8 mouse cellular contexts compared by ENCODE assay signal in genomic region chr8:77422632-77423252, GRCm38 (mm10).
DNase-seq lines count a peak whose midpoint lies in the region; ATAC-seq and TF ChIP-seq lines count a peak whose summit lies in the region.

No protein-coding gene starts in this region.

- H3K4me1 ChIP-seq in liver, postnatal 0 days (ENCODE audit: insufficient read depth), result peaks cover 11% of the 10 kb centered on the region
- H3K4me1 ChIP-seq in hindbrain, embryonic 12.5 days, result no peaks in the 10 kb centered on the region

- peak overlapping the region; percentile 63 for H3K4me2 ChIP-seq in liver, postnatal 0 days (ENCODE audit: low read depth, low read length)
- H3K4me2 ChIP-seq in hindbrain, embryonic 12.5 days (replicated peaks), result no peak overlapping the region

- H3K9me3 ChIP-seq in liver, postnatal 0 days (ENCODE audit: low read length), result no peaks in the 10 kb centered on the region
- no peaks in the 10 kb centered on the region for H3K9me3 ChIP-seq in hindbrain, embryonic 12.5 days (replicated peaks)

- H3K27ac ChIP-seq in gastrocnemius, adult 2 months, result peak overlapping the region; percentile 38; the same call in 1 of the 2 replicates
- H3K27ac ChIP-seq in liver, postnatal 0 days (ENCODE audit: low read depth), result peak overlapping the region; percentile 72
- no peak overlapping the region for H3K27ac ChIP-seq in hindbrain, embryonic 12.5 days

- H3K4me3 ChIP-seq in gastrocnemius, adult 2 months, result no peak overlapping the region
- H3K4me3 ChIP-seq in liver, postnatal 0 days (ENCODE audit: low read depth, low read length), result peak overlapping the region; percentile 35
- H3K4me3 ChIP-seq in hindbrain, embryonic 12.5 days, result no peak overlapping the region

- 18% methylated on average over 15 of the region's 15 CpGs for WGBS in liver, postnatal 0 days (ENCODE audit: insufficient replicate concordance)
- WGBS in hindbrain, embryonic 12.5 days, result 87% methylated on average over 15 of the region's 15 CpGs

- intact Hi-C loops in gastrocnemius, adult 2 months (cut with DNase I), result no loop called here

- no peak for DNase-seq in gastrocnemius, adult 2 months
- DNase-seq in gastrocnemius, postnatal 10 days, result no peak
- DNase-seq in c-Kit-positive CD71-negative TER-119-negative erythroid progenitor cells, embryonic 14.5 days (ENCODE audit: low read depth), result peak; percentile 33
- DNase-seq in liver, postnatal 0 days, result peak; percentile 58
- peak; percentile 21 to 52 for DNase-seq in thymus, adult 18-20 months
- no peak for DNase-seq in urinary bladder, postnatal 14 days (ENCODE audit: low spot score)
- no peak for DNase-seq in urinary bladder, adult 2 months (ENCODE audit: low spot score)

- peak overlapping the region; percentile 31; the same call in 1 of the 2 replicates for H3K9ac ChIP-seq in liver, postnatal 0 days (replicated peaks)
- H3K9ac ChIP-seq in hindbrain, embryonic 12.5 days, result no peak overlapping the region

- peaks cover 8% of the 10 kb centered on the region; the same call in 1 of the 2 replicates for H3K36me3 ChIP-seq in liver, postnatal 0 days (replicated peaks; ENCODE audit: insufficient read depth, low read length)
- no peaks in the 10 kb centered on the region for H3K36me3 ChIP-seq in hindbrain, embryonic 12.5 days

- TF ChIP-seq EP300 in liver, postnatal 0 days (IDR thresholded peaks at IDR 0.05; ENCODE audit: low read depth), result no peak; the same call in 1 of the 2 replicates

- peak; percentile 96 for ATAC-seq in liver, postnatal 0 days
- no peak for ATAC-seq in hindbrain, embryonic 12.5 days (ENCODE audit: low FRiP score)

- H3K27me3 ChIP-seq in liver, postnatal 0 days (ENCODE audit: insufficient read depth, low read length), result no peaks in the 10 kb centered on the region
- H3K27me3 ChIP-seq in hindbrain, embryonic 12.5 days, result no peaks in the 10 kb centered on the region

- no peak for TF ChIP-seq CTCF in gastrocnemius, adult 2 months (IDR thresholded peaks at IDR 0.05)
- TF ChIP-seq CTCF in liver, postnatal 0 days (IDR thresholded peaks at IDR 0.05; ENCODE audit: low read depth), result no peak

Comparison
In these comparisons a context has a peak if more than half of its experiments do, and no peak if none do; other contexts are left out.
1. DNase-seq: peak in c-Kit-positive CD71-negative TER-119-negative erythroid progenitor cells, embryonic 14.5 days (single experiment), liver, postnatal 0 days (single experiment) and thymus, adult 18-20 months (2 of 2); none in gastrocnemius, adult 2 months (single experiment), gastrocnemius, postnatal 10 days (single experiment), urinary bladder, postnatal 14 days (single experiment) and urinary bladder, adult 2 months (single experiment).